Mouse (Mus musculus): ENCODE results near the gene Efna4.

DNA sequence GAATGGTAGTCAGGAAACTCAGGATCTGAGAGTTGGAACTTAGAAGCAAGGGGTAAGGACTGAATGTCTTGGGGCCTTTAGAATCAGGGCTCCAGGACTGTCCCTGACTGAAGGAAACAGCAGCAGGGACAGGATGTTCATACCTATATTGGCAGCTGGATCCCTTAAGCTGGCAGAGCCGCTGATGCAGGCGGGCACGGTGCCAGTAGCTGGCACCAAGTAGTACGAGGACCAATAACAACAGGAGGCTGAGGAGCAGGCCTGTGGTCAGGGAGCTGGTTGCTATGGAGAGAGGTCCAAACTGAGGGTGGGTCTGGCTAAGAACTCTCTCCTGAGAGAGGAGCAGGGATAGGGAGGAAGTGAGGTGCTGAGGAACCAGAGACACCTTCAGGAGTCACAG lies 4.0 kb upstream of the Efna4 start:
- TF ChIP-seq CTCF (IDR thresholded peaks at IDR 0.05; ENCODE audit: borderline replicate concordance, insufficient read depth, low read depth, low read length) (no peak), POLR2A (IDR thresholded peaks at IDR 0.05; ENCODE audit: borderline replicate concordance, insufficient read depth, low read length) (no peak)
